Mouse (Mus musculus) layer of hippocampus, adult 2 months (tissue): Measurements from ENCODE around the gene Dis3l. TPM values are rescaled to one million over a fixed set of nuclear protein-coding genes. Genes with fewer than 3 reads are reported as not detected.

Source experiments
- DNase-seq, 2 experiments: peaks; one replicate each; pipeline ENCODE4 v3.0.0; 2022; ENCODE audit warnings: low spot score in 2 of 2
- H3K27ac ChIP-seq: fragments of 200-600 bp; 2 replicates; pipeline ENCODE4 v1.8.1; 2022
- H3K4me3 ChIP-seq: fragments of 200-600 bp; 2 replicates; pipeline ENCODE4 v1.8.1; 2022; ENCODE audit warnings: mild to moderate bottlenecking
- CTCF ChIP-seq: fragments of 200-600 bp; conservative IDR thresholded peaks from 2 replicates; pipeline ENCODE4 v1.8.1; 2022; ENCODE audit warnings: antibody characterized with exemption, mild to moderate bottlenecking, moderate library complexity
- long read RNA-seq, 2 experiments: library from polyadenylated mRNA; stranded (forward); transcript quantifications; one replicate each; pipeline ENCODE4 v2.0.0; 2021; ENCODE audit warnings: borderline mapping rate in 2 of 2
- total RNA-seq, 2 experiments: library from RNA; stranded (reverse); gene quantifications; 2 replicates each; pipeline ENCODE4 v1.2.3; 2021

Gene Dis3l
- 10 to 100 TPM; 27.3 to 29.3 TPM for total RNA-seq
- long read RNA-seq, experiment 1, transcript Dis3l-208 (17 exons, 3,575 nt), result major isoform, 11 of 19 reads
- long read RNA-seq, experiment 1, partial matches to known transcripts, result 4 of 19 reads
- long read RNA-seq, experiment 1, other reads (novel, unspliced or antisense), result 4 of 19 reads
- long read RNA-seq, experiment 2, transcript Dis3l-208 (17 exons, 3,575 nt), result major isoform, 11 of 21 reads
- long read RNA-seq, experiment 2, partial matches to known transcripts, result 4 of 21 reads
- long read RNA-seq, experiment 2, other reads (novel, unspliced or antisense), result 4 of 21 reads

DNA sequence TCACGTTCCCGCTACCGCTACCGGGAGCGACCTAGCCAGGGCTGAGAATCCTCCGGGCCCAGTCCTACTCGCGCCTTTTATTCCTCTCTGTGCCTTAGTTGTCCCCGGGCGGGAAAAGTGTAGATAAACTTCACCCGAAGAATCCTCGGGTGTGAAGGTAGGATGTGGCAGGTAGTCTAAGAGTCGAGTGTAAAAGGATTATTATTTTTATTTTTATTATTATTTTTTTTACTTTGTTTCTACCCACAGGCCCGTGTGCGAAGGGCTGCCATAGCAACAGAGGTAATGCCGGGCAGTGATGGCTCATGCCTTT is at the start of gene Dis3l:
TSS of gene Dis3l (minus strand) at position 35 of the 313 bp plus-strand sequence.
- Histone ChIP-seq H3K27ac (peak within 1 kb of the TSS; percentile 95), H3K4me3 (peak within 1 kb of the TSS; percentile 82)
- DNase-seq, result peak in 1 of 2 experiments; percentile 7
- TF ChIP-seq CTCF, result no peak

DNA sequence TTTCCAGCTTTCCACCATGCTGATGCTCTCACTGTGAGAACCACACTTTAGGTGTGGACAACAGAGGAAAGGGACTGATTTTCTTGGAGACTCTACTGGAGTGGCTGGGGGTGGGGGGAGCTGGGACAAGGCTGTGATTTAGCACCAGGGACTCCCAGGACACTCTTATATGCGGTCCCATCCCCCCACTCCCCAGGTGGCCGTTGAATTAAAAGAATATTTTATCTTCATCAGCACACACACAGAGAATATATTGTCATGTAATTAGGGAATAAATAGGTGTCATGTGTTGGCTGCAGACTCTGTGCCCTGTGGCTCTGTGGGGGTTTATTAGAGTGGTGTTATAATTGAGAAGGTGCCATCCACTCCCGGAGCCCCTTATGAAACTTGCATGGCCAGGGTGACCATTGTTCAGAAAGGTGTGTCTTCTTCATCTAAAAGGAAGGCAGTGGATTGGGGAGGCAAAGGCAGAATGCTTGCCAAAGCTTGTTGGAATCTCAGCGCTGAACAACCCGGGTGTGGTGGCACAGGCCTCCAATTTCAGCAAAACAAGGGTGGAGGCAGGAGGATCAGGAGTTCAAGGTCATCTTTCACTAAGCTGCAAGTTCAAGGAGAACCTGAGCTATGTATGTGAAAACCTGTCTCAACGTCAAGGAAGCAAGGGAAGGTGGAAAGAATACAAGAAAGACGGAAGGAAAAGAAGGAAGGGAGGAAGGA is 48.6 kb upstream of the Dis3l start:
- no peak for TF ChIP-seq CTCF
- H3K27ac ChIP-seq, result no peak overlapping the region
- no peak for DNase-seq
- no peak overlapping the region for H3K4me3 ChIP-seq

GRCm38 (mm10) chr9:64386466-64387211 is 45.6 kb upstream of the Dis3l start:
- peak overlapping the region; percentile 68 for H3K4me3 ChIP-seq
- peak; percentile 9; the same call in 1 of the 2 replicates for TF ChIP-seq CTCF
- H3K27ac ChIP-seq, result no peak overlapping the region
- no peak for DNase-seq

- H3K27ac ChIP-seq, result peak within 1 kb of the TSS; percentile 68; the same call in 1 of the 2 replicates
- no peak for TF ChIP-seq CTCF
- DNase-seq, result peak in 1 of 2 experiments; percentile 33
- H3K4me3 ChIP-seq, result peak within 1 kb of the TSS; percentile 68
Observed at GRCm38 (mm10) chr9:64385511-64386465, 44.7 kb upstream of the Dis3l start, which contains the start of gene Megf11. TSS of gene Megf11 (plus strand) at chr9:64385626.

DNA sequence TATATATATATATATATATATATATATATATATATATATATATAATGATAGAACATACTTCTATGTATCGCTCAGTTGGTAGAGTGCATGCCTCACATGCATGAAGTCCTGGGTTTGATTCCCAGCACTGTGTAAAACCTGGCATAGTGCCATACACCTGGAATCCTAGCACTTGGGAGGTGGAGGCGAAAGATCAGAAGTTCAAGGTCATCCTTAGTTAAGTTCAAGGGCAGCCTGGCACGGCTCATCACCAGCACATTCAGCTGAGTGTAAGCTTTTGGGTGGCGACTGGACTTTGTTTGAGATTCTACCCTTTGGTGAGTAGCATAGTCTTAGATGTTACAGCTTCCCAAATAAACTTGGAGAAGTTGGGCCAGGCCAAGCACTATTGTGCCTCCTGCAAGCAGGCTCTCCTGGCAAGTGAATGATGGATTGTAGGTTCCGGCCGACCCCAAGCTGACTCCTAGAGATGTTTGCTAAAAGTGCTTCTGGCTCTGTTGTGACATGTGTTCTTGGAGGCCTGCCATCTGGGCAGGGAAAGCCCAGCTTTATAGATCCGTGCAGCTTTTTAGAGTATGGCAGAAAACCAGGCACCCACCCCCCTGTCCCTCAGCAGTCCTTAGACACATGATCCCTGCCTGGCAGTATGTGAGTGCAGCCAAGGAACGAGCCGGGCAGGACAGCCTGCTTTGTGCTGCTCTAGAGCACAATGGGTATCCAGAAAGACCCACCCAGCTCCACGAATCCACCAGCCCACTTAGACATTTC is 42.1 kb upstream of the Dis3l start:
- DNase-seq, result no peak
- Histone ChIP-seq H3K27ac (no peak overlapping the region), H3K4me3 (no peak overlapping the region)
- no peak for TF ChIP-seq CTCF

GRCm38 (mm10) chr9:64376380-64376779 is 35.3 kb upstream of the Dis3l start:
- Histone ChIP-seq H3K27ac (no peak overlapping the region), H3K4me3 (no peak overlapping the region)
- no peak for TF ChIP-seq CTCF
- DNase-seq, result no peak

DNA sequence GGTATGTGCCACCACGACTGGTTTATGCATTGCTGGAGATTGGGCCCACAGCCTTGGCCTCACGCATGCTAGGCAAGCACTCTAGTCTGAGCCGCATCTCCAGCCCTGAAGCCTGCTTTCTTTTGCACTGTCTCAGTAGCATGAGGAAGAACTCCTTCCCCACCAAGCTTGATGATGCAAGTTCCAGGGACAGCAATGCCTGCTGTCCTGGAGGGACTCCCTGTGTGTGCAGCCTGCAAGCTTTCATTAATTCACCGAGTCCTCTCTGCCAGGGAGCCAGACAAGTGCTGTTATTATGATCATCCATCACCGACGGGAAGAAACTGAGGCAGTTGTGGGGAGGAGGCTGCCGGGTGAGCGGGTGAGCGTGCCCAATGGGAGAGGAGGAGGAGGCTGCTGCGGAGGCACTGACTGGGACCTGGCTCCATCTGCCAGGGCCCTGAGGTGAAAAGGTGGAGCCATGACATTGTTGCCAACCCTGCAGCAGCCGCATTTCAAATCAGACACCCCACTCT is 30.3 kb upstream of the Dis3l start:
- Histone ChIP-seq H3K4me3 (no peak overlapping the region), H3K27ac (no peak overlapping the region)
- TF ChIP-seq CTCF, result no peak
- DNase-seq, result no peak

DNA sequence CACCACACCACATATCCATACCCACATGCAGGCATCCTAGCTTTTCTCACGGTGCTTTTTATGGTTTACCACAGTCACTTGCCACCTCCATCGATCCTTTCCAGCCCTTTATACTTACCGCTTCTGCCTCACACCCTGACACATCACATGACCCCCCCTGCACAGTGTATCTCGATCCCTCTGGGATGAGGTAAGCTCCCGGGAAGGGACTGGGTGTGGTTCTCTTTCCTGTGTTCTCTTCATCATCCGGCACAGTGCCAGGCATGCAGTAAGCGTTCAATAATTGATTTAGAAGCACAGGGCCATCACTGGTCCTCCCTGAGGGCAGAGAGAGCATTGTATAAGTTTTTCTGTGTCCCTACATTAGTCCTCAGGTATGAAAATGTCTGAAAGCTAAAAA is 28.8 kb upstream of the Dis3l start:
- TF ChIP-seq CTCF, result no peak

DNA sequence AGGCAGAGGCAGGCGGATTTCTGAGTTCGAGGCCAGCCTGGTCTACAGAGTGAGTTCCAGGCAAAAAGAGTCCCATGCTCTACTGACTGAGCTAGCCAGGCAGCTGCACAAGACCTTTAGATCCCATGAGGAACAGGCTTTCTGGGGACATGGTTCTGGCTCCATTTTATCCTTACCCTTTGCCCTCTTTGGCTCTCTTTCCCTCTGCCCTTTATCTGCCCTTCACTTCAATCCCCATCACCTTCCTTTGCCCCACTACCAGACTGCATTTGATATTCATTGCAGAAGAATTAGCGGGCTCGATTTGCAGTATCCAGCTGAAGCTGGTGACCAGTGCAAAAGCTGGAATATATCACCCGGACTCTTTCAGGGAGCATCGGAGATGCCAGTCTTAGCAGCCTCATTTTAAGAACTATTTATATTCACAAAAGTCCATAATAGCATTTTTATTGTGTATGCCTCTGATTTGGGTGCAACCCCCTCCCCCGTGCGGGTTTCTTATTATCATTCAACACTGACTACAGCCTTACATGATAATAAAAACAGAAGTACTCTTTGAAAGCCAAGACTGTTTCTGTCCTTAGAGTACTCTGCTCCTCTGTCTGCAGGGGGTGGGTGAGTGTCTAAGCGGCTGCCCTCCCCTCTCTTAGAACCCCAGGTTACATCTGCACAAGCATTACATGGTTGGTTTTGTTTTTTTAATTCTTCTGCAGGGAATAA is 20.3 kb upstream of the Dis3l start:
- DNase-seq, result no peak
- no peak for TF ChIP-seq CTCF

More for the DNA sequence above, 28.8 kb upstream of the Dis3l start:
- H3K27ac ChIP-seq, result no peak overlapping the region
- DNase-seq, result no peak
- H3K4me3 ChIP-seq, result no peak overlapping the region

DNA sequence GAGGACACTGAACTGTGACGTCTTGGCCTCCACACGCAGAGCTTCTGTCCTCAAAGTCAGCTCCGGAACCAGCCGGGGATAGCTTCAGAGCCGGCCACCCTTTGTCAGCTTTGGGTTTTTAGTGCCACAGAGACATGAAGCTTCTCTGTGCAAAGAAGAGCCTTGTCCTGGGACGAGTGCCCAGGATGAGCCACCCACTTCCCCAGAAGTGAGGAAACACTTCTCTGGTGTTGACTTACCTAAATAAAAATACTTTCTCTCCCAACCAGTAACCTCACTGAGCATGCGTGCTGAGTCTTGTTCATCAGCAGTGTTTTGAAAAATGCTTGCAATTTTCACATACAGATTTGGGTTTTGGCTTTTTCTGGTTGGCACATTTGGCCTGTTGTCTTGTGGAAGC is 14.5 kb upstream of the Dis3l start:
- Histone ChIP-seq H3K27ac (no peak overlapping the region), H3K4me3 (no peak overlapping the region)
- no peak for DNase-seq
- TF ChIP-seq CTCF, result no peak

More for the DNA sequence above, 20.3 kb upstream of the Dis3l start:
- no peak overlapping the region for H3K4me3 ChIP-seq
- H3K27ac ChIP-seq, result no peak overlapping the region

GRCm38 (mm10) chr9:64351191-64351590 is 10.1 kb upstream of the Dis3l start:
- TF ChIP-seq CTCF, result peak; percentile 65
- Histone ChIP-seq H3K27ac (no peak overlapping the region), H3K4me3 (no peak overlapping the region)
- DNase-seq, result no peak
